Mouse (Mus musculus): Measurements from ENCODE around the gene Slc8a1.

DNA sequence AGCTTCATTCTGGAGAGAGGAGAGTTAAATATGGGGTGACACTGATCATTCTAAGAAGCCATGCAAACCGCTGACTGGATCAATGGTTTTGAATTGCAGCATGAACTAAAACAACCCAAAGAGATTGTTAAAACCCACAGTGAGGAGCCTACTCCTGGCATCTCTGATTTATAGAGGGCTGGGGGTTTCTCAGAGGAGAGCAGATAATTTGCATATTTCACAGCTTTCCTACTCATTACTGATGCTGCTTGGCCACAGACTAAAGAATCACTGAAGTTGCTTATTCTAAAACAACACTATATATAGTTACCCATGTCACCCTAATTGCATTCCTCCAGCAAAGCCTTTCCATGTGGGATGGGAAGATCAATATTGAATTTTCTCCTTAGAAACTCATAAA, 361.0 kb downstream of the Slc8a1 start:
- TF ChIP-seq CHD2 (IDR thresholded peaks at IDR 0.05; ENCODE audit: low read depth, low read length): no peak
- no peak for TF ChIP-seq HCFC1 (IDR thresholded peaks at IDR 0.05; ENCODE audit: borderline replicate concordance, insufficient read depth, low read length)

Data from ES-E14 (cell line).